Comparison of ENCODE assay signal across 8 mouse cellular contexts in genomic region chr1:136381583-136381982, GRCm38 (mm10). TPM values are rescaled to one million over a fixed set of nuclear protein-coding genes. Genes with fewer than 3 reads are reported as not detected.
DNase-seq lines count a peak whose midpoint lies in the region; ATAC-seq and TF ChIP-seq lines count a peak whose summit lies in the region.

No protein-coding gene starts in this region.

- 75% methylated on average over 5 of the region's 5 CpGs for WGBS in forebrain, embryonic 14.5 days
- 78% methylated on average over 5 of the region's 5 CpGs for WGBS in forebrain, embryonic 15.5 days
- WGBS in midbrain, postnatal 0 days: 75% methylated on average over 5 of the region's 5 CpGs
- 74% methylated on average over 5 of the region's 5 CpGs for WGBS in midbrain, embryonic 16.5 days
- WGBS in heart, embryonic 16.5 days: 66% methylated on average over 5 of the region's 5 CpGs

- no peak overlapping the region for H3K4me3 ChIP-seq in forebrain, embryonic 14.5 days (ENCODE audit: low read depth, low read length)
- no peak overlapping the region for H3K4me3 ChIP-seq in forebrain, embryonic 15.5 days
- H3K4me3 ChIP-seq in midbrain, postnatal 0 days (ENCODE audit: low read depth, low read length): no peak overlapping the region
- H3K4me3 ChIP-seq in midbrain, embryonic 16.5 days (ENCODE audit: low read depth, low read length): no peak overlapping the region
- H3K4me3 ChIP-seq in heart, embryonic 16.5 days (ENCODE audit: low read length): no peak overlapping the region

- DNase-seq in forebrain, embryonic 14.5 days (ENCODE audit: low spot score): peak; percentile 11
- DNase-seq in midbrain, postnatal 0 days (ENCODE audit: low spot score): peak; percentile 36
- DNase-seq in lung, postnatal 36 days: peak; percentile 46
- DNase-seq in thymus, postnatal 36 days: no peak

- no peaks in the 10 kb centered on the region for H3K9me3 ChIP-seq in forebrain, embryonic 14.5 days (replicated peaks; ENCODE audit: control insufficient read depth, low read length)
- H3K9me3 ChIP-seq in forebrain, embryonic 15.5 days: no peaks in the 10 kb centered on the region
- H3K9me3 ChIP-seq in midbrain, postnatal 0 days (ENCODE audit: low read length): no peaks in the 10 kb centered on the region
- H3K9me3 ChIP-seq in midbrain, embryonic 16.5 days (replicated peaks; ENCODE audit: control insufficient read depth, low read length, poor library complexity, severe bottlenecking): 0 out of 2 replicates have a peak, but pooled peaks cover 4% of the 10 kb centered on the region
- peaks cover 3% of the 10 kb centered on the region; the same call in 1 of the 2 replicates for H3K9me3 ChIP-seq in heart, embryonic 16.5 days (replicated peaks; ENCODE audit: control insufficient read depth, low read length)

- no peak overlapping the region for H3K9ac ChIP-seq in forebrain, embryonic 14.5 days (ENCODE audit: low read length)
- H3K9ac ChIP-seq in forebrain, embryonic 15.5 days (replicated peaks): no peak overlapping the region
- H3K9ac ChIP-seq in midbrain, postnatal 0 days (replicated peaks; ENCODE audit: low read length, poor library complexity, severe bottlenecking): no peak overlapping the region
- H3K9ac ChIP-seq in midbrain, embryonic 16.5 days (ENCODE audit: low read depth, low read length): no peak overlapping the region
- no peak overlapping the region for H3K9ac ChIP-seq in heart, embryonic 16.5 days (ENCODE audit: low read length)

- TF ChIP-seq CTCF in midbrain, postnatal 0 days (IDR thresholded peaks at IDR 0.05): no peak

- no peak for ATAC-seq in forebrain, embryonic 14.5 days
- ATAC-seq in forebrain, embryonic 15.5 days (replicated peaks): no peak
- ATAC-seq in midbrain, postnatal 0 days (ENCODE audit: low FRiP score): no peak
- ATAC-seq in midbrain, embryonic 16.5 days: no peak
- ATAC-seq in heart, embryonic 16.5 days (replicated peaks; ENCODE audit: extremely low read depth, insufficient read depth, low FRiP score): 0 out of 2 replicates have a peak, but pooled peaks have one; percentile 23
- ATAC-seq in megakaryocyte progenitor cell, adult 5-6 weeks (replicated peaks; ENCODE audit: poor library complexity): no peak

- H3K4me2 ChIP-seq in forebrain, embryonic 14.5 days (ENCODE audit: low read length): no peak overlapping the region
- no peak overlapping the region for H3K4me2 ChIP-seq in forebrain, embryonic 15.5 days (replicated peaks)
- H3K4me2 ChIP-seq in midbrain, postnatal 0 days (ENCODE audit: low read depth, low read length, poor library complexity, severe bottlenecking): no peak overlapping the region
- H3K4me2 ChIP-seq in midbrain, embryonic 16.5 days (ENCODE audit: low read length): no peak overlapping the region
- no peak overlapping the region for H3K4me2 ChIP-seq in heart, embryonic 16.5 days (ENCODE audit: low read depth, low read length)

- H3K27me3 ChIP-seq in forebrain, embryonic 14.5 days (replicated peaks; ENCODE audit: control insufficient read depth, insufficient read depth, low read length): no peaks in the 10 kb centered on the region
- no peaks in the 10 kb centered on the region for H3K27me3 ChIP-seq in forebrain, embryonic 15.5 days
- H3K27me3 ChIP-seq in midbrain, postnatal 0 days (ENCODE audit: insufficient read depth, low read length): no peaks in the 10 kb centered on the region
- no peaks in the 10 kb centered on the region for H3K27me3 ChIP-seq in midbrain, embryonic 16.5 days (ENCODE audit: control insufficient read depth, insufficient read depth, low read depth, low read length)
- H3K27me3 ChIP-seq in heart, embryonic 16.5 days (ENCODE audit: control insufficient read depth, insufficient read depth, low read length): no peaks in the 10 kb centered on the region

- H3K36me3 ChIP-seq in forebrain, embryonic 14.5 days (ENCODE audit: control insufficient read depth, insufficient read depth, low read length): no peaks in the 10 kb centered on the region
- H3K36me3 ChIP-seq in forebrain, embryonic 15.5 days: no peaks in the 10 kb centered on the region
- H3K36me3 ChIP-seq in midbrain, postnatal 0 days (ENCODE audit: insufficient read depth, low read length): no peaks in the 10 kb centered on the region
- no peaks in the 10 kb centered on the region for H3K36me3 ChIP-seq in midbrain, embryonic 16.5 days (ENCODE audit: control insufficient read depth, insufficient read depth, low read length)
- H3K36me3 ChIP-seq in heart, embryonic 16.5 days (ENCODE audit: control insufficient read depth, insufficient read depth): no peaks in the 10 kb centered on the region

- H3K27ac ChIP-seq in forebrain, embryonic 14.5 days (ENCODE audit: low read depth, low read length): no peak overlapping the region
- no peak overlapping the region for H3K27ac ChIP-seq in forebrain, embryonic 15.5 days (replicated peaks)
- H3K27ac ChIP-seq in midbrain, postnatal 0 days (ENCODE audit: low read depth, low read length): no peak overlapping the region
- H3K27ac ChIP-seq in midbrain, embryonic 16.5 days (ENCODE audit: low read length): no peak overlapping the region
- H3K27ac ChIP-seq in heart, embryonic 16.5 days (ENCODE audit: low read length): peak overlapping the region; percentile 19; the same call in 1 of the 2 replicates

- no peaks in the 10 kb centered on the region for H3K4me1 ChIP-seq in forebrain, embryonic 14.5 days (ENCODE audit: control insufficient read depth, insufficient read depth, low read length)
- no peaks in the 10 kb centered on the region for H3K4me1 ChIP-seq in forebrain, embryonic 15.5 days
- no peaks in the 10 kb centered on the region for H3K4me1 ChIP-seq in midbrain, postnatal 0 days (ENCODE audit: insufficient read depth, low read length)
- no peaks in the 10 kb centered on the region for H3K4me1 ChIP-seq in midbrain, embryonic 16.5 days (ENCODE audit: control insufficient read depth, insufficient read depth, low read length)
- H3K4me1 ChIP-seq in heart, embryonic 16.5 days (ENCODE audit: control insufficient read depth, insufficient read depth, low read length): no peaks in the 10 kb centered on the region

RNA-seq across cellular contexts. Expression of gene Ddx59, which starts 33.5 kb away (rescaled TPM):
- polyA plus RNA-seq in forebrain, embryonic 14.5 days (2014; fragmentation: Nextera tagmentation; extraction: Ambion mirVana): 17.0 and 18.1 TPM in 2 replicates
- 17.4 and 18.4 TPM in 2 replicates for polyA plus RNA-seq in forebrain, embryonic 15.5 days (2015; fragmentation: Nextera tagmentation; extraction: Ambion mirVana)
- 12.4 and 17.5 TPM in 2 replicates for total RNA-seq in midbrain, postnatal 0 days (2014; rRNA removed)
- polyA plus RNA-seq in midbrain, postnatal 0 days (2015; fragmentation: Nextera tagmentation; extraction: Ambion mirVana): 15.3 and 17.0 TPM in 2 replicates
- 14.5 and 16.0 TPM in 2 replicates for polyA plus RNA-seq in midbrain, embryonic 16.5 days (2015; fragmentation: Nextera tagmentation; extraction: Ambion mirVana)
- polyA plus RNA-seq in heart, embryonic 16.5 days (2015; fragmentation: Nextera tagmentation; extraction: Ambion mirVana): 12.7 TPM in 2 replicates
- total RNA-seq in megakaryocyte progenitor cell, adult 5-6 weeks (2015): 7.2 and 9.8 TPM in 2 replicates
- 8.4 and 11.8 TPM in 2 replicates for total RNA-seq in megakaryocyte progenitor cell, adult 5-6 weeks (2017)

RNA-seq across cellular contexts. Expression of gene Camsap2, which starts 35.7 kb away (rescaled TPM):
- polyA plus RNA-seq in forebrain, embryonic 14.5 days (2014; fragmentation: Nextera tagmentation; extraction: Ambion mirVana): 39.5 and 45.8 TPM in 2 replicates
- polyA plus RNA-seq in forebrain, embryonic 15.5 days (2015; fragmentation: Nextera tagmentation; extraction: Ambion mirVana): 27.8 and 27.9 TPM in 2 replicates
- total RNA-seq in midbrain, postnatal 0 days (2014; rRNA removed): 137 and 143 TPM in 2 replicates
- polyA plus RNA-seq in midbrain, postnatal 0 days (2015; fragmentation: Nextera tagmentation; extraction: Ambion mirVana): 19.0 and 21.9 TPM in 2 replicates
- polyA plus RNA-seq in midbrain, embryonic 16.5 days (2015; fragmentation: Nextera tagmentation; extraction: Ambion mirVana): 27.2 and 32.3 TPM in 2 replicates
- 5.4 and 5.6 TPM in 2 replicates for polyA plus RNA-seq in heart, embryonic 16.5 days (2015; fragmentation: Nextera tagmentation; extraction: Ambion mirVana)
- total RNA-seq in megakaryocyte progenitor cell, adult 5-6 weeks (2015): 8.6 and 8.7 TPM in 2 replicates
- total RNA-seq in megakaryocyte progenitor cell, adult 5-6 weeks (2017): 11.5 and 12.8 TPM in 2 replicates

Comparison
In these comparisons a context has a peak if more than half of its experiments do, and no peak if none do; other contexts are left out.
1. DNase-seq: peak in forebrain, embryonic 14.5 days (single experiment), midbrain, postnatal 0 days (single experiment) and lung, postnatal 36 days (single experiment); none in thymus, postnatal 36 days (0 of 2).